Mouse (Mus musculus): Measurements from ENCODE around the gene Gm10181.

DNA sequence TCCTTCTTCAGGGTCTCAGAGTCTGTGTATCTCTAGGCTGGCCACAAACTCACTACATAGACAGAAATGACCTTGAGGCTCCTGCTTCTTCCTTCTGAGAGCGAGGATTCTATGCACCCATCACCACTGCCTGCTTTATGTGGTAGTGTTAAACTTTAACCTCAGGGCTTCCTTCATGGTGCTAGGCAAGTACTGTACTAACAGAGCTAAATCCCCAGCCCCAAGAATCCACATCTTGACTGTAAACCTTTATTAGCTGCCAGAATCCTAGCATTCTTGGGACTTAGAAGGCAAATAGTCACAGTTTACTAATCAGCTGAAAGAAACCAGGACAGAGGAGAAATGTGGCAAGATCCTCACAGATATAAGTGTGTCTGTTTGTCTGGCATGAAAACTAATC lies 1.6 kb downstream of the Gm10181 start:
- no peak for TF ChIP-seq POLR2A (IDR thresholded peaks at IDR 0.05; ENCODE audit: low read depth, low read length)
- no peak for TF ChIP-seq CTCF (IDR thresholded peaks at IDR 0.05; ENCODE audit: borderline replicate concordance, insufficient read depth, low read length)
